Mouse (Mus musculus): ENCODE measurements around the gene Ing1. TPM values are rescaled to one million over a fixed set of nuclear protein-coding genes. Genes with fewer than 3 reads are reported as not detected.

Gene Ing1
- polyA plus RNA-seq, 1 experiment, result 52.6 TPM

GRCm38 (mm10) chr8:11518676-11519075 is 36.7 kb upstream of the Ing1 start:
- no peak overlapping the region for H3K4me3 ChIP-seq (ENCODE audit: insufficient read depth, low read length)
- TF ChIP-seq CTCF (IDR thresholded peaks at IDR 0.05; ENCODE audit: low read depth, low read length), result no peak
- no peak for TF ChIP-seq POLR2A (IDR thresholded peaks at IDR 0.05; ENCODE audit: borderline replicate concordance, low read depth, low read length)
- peaks cover 9% of the 10 kb centered on the region for H3K4me1 ChIP-seq (ENCODE audit: control insufficient read depth, insufficient read depth, low read length)
- H3K27ac ChIP-seq (ENCODE audit: insufficient read depth, low read depth, low read length), result no peak overlapping the region

DNA sequence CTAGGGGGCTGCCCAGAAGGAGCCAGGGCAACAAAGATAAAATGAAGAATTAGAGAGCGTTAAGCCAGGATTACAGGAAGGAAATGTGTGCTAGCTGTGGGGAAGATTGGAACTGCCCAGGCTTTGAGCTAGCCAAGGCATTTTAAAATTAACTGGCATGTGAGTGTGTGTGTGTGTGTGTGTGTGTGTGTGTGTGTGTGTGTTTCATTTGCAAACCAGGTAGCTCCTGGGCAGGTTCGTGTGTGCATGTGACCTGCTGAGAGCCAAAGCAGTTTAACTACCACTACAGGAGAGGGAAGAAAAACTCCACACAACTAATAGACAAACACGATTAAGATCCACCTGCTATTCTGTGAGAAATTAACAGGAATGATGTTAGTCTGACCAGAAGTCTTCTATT is 32.0 kb upstream of the Ing1 start:
- Histone ChIP-seq H3K4me1 (ENCODE audit: control insufficient read depth, insufficient read depth, low read length) (no peaks in the 10 kb centered on the region), H3K27ac (ENCODE audit: insufficient read depth, low read depth, low read length) (no peak overlapping the region), H3K4me3 (ENCODE audit: insufficient read depth, low read length) (no peak overlapping the region)
- TF ChIP-seq POLR2A (IDR thresholded peaks at IDR 0.05; ENCODE audit: borderline replicate concordance, low read depth, low read length) (no peak), CTCF (IDR thresholded peaks at IDR 0.05; ENCODE audit: low read depth, low read length) (no peak)

GRCm38 (mm10) chr8:11530155-11530770 is 25.1 kb upstream of the Ing1 start:
- Histone ChIP-seq H3K4me1 (ENCODE audit: control insufficient read depth, insufficient read depth, low read length) (no peaks in the 10 kb centered on the region), H3K27ac (ENCODE audit: insufficient read depth, low read depth, low read length) (no peak overlapping the region), H3K4me3 (ENCODE audit: insufficient read depth, low read length) (no peak overlapping the region)
- TF ChIP-seq CTCF (IDR thresholded peaks at IDR 0.05; ENCODE audit: low read depth, low read length) (no peak), POLR2A (IDR thresholded peaks at IDR 0.05; ENCODE audit: borderline replicate concordance, low read depth, low read length) (no peak)

GRCm38 (mm10) chr8:11530849-11531248 is 24.5 kb upstream of the Ing1 start:
- Histone ChIP-seq H3K4me3 (ENCODE audit: insufficient read depth, low read length) (no peak overlapping the region), H3K4me1 (ENCODE audit: control insufficient read depth, insufficient read depth, low read length) (no peaks in the 10 kb centered on the region), H3K27ac (ENCODE audit: insufficient read depth, low read depth, low read length) (no peak overlapping the region)
- TF ChIP-seq POLR2A (IDR thresholded peaks at IDR 0.05; ENCODE audit: borderline replicate concordance, low read depth, low read length) (no peak), CTCF (IDR thresholded peaks at IDR 0.05; ENCODE audit: low read depth, low read length) (no peak)

- no peak for TF ChIP-seq POLR2A (IDR thresholded peaks at IDR 0.05; ENCODE audit: borderline replicate concordance, low read depth, low read length)
- no peak for TF ChIP-seq CTCF (IDR thresholded peaks at IDR 0.05; ENCODE audit: low read depth, low read length)
Measured at GRCm38 (mm10) chr8:11534494-11534893, 20.9 kb upstream of the Ing1 start.

DNA sequence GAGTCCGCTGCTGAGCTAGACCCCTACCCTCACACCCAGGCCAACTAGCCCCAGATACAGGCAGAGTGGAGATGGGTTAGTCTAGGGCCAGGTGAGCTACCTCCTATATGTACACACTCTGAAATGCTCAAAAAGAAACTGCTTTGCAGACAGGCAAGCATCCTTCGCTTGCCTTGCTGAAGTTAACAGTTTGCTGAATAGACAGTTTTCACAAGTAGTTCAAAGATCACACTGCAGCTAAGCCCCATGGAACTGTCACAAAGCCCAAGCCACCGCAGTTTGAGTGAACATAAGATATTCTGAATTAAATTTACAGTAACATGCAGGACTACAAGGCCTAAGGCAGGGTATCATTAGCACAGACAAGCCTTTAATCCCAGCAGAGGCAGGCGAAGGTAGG is 16.3 kb upstream of the Ing1 start:
- no peak overlapping the region for H3K27ac ChIP-seq (ENCODE audit: insufficient read depth, low read depth, low read length)
- H3K4me1 ChIP-seq (ENCODE audit: control insufficient read depth, insufficient read depth, low read length), result peaks cover 5% of the 10 kb centered on the region; the same call in 1 of the 2 replicates
- no peak for TF ChIP-seq POLR2A (IDR thresholded peaks at IDR 0.05; ENCODE audit: borderline replicate concordance, low read depth, low read length)
- no peak for TF ChIP-seq CTCF (IDR thresholded peaks at IDR 0.05; ENCODE audit: low read depth, low read length)
- H3K4me3 ChIP-seq (ENCODE audit: insufficient read depth, low read length), result no peak overlapping the region

More at GRCm38 (mm10) chr8:11534494-11534893, 20.9 kb upstream of the Ing1 start:
- H3K4me1 ChIP-seq (ENCODE audit: control insufficient read depth, insufficient read depth, low read length), result peaks cover 5% of the 10 kb centered on the region; the same call in 1 of the 2 replicates
- H3K27ac ChIP-seq (ENCODE audit: insufficient read depth, low read depth, low read length), result no peak overlapping the region
- H3K4me3 ChIP-seq (ENCODE audit: insufficient read depth, low read length), result no peak overlapping the region

DNA sequence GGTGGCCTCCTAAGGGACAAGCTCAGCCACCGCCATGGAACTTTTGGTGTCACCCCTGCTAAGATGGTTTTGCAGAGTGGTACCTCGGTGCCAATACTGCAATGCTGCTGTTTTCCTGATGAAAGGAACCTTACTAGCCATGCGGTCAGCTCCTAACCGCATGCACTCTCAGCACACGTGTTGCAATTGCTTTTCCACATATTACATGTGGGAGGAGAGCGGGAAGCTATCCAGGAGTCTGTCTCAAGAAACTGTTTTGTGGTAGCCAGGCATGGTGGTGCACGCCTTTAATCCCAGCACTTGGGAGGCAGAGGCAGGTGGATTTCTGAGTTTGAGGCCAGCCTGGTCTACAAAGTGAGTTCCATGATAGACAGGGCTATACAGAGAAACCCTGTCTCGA is 15.2 kb upstream of the Ing1 start:
- Histone ChIP-seq H3K27ac (ENCODE audit: insufficient read depth, low read depth, low read length) (no peak overlapping the region), H3K4me1 (ENCODE audit: control insufficient read depth, insufficient read depth, low read length) (peaks cover 5% of the 10 kb centered on the region; the same call in 1 of the 2 replicates), H3K4me3 (ENCODE audit: insufficient read depth, low read length) (no peak overlapping the region)
- TF ChIP-seq CTCF (IDR thresholded peaks at IDR 0.05; ENCODE audit: low read depth, low read length), result no peak
- no peak for TF ChIP-seq POLR2A (IDR thresholded peaks at IDR 0.05; ENCODE audit: borderline replicate concordance, low read depth, low read length)

GRCm38 (mm10) chr8:11542031-11542430 is 13.3 kb upstream of the Ing1 start:
- TF ChIP-seq CTCF (IDR thresholded peaks at IDR 0.05; ENCODE audit: low read depth, low read length) (no peak), POLR2A (IDR thresholded peaks at IDR 0.05; ENCODE audit: borderline replicate concordance, low read depth, low read length) (no peak)
- Histone ChIP-seq H3K27ac (ENCODE audit: insufficient read depth, low read depth, low read length) (no peak overlapping the region), H3K4me3 (ENCODE audit: insufficient read depth, low read length) (no peak overlapping the region), H3K4me1 (ENCODE audit: control insufficient read depth, insufficient read depth, low read length) (no peaks in the 10 kb centered on the region)

DNA sequence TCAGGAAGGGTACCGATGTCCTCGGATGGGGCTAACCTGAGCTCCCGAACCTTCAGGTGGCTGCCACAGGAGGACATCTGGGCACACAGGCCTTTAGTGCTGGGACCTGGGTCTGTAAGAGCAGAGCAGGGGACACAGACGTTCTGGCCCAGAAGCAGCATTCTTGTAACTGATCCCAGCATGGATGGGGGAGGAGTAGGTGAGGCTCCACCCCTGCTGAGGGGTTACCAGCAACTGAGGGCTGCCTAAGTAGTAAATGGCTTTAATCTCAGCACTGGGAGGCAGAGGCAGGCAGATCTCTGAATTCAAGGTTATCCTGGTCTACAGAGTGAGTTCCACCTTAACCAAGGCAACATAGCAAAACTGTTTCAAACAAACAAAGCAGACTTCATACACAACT is 12.5 kb upstream of the Ing1 start:
- TF ChIP-seq POLR2A (IDR thresholded peaks at IDR 0.05; ENCODE audit: borderline replicate concordance, low read depth, low read length), result no peak
- no peak for TF ChIP-seq CTCF (IDR thresholded peaks at IDR 0.05; ENCODE audit: low read depth, low read length)
- Histone ChIP-seq H3K4me3 (ENCODE audit: insufficient read depth, low read length) (no peak overlapping the region), H3K4me1 (ENCODE audit: control insufficient read depth, insufficient read depth, low read length) (no peaks in the 10 kb centered on the region), H3K27ac (ENCODE audit: insufficient read depth, low read depth, low read length) (no peak overlapping the region)

- no peak overlapping the region for H3K4me3 ChIP-seq (ENCODE audit: insufficient read depth, low read length)
- H3K27ac ChIP-seq (ENCODE audit: insufficient read depth, low read depth, low read length), result no peak overlapping the region
- TF ChIP-seq POLR2A (IDR thresholded peaks at IDR 0.05; ENCODE audit: borderline replicate concordance, low read depth, low read length) (no peak), CTCF (IDR thresholded peaks at IDR 0.05; ENCODE audit: low read depth, low read length) (peak; percentile 79)
- H3K4me1 ChIP-seq (ENCODE audit: control insufficient read depth, insufficient read depth, low read length), result no peaks in the 10 kb centered on the region
Measured at GRCm38 (mm10) chr8:11544386-11544785, 11.0 kb upstream of the Ing1 start.
